ENCODE assay signal across 9 mouse cellular contexts in genomic region chr8:73352301-73353107, GRCm38 (mm10). TPM values are rescaled to one million over a fixed set of nuclear protein-coding genes. Genes with fewer than 3 reads are reported as not detected.
A peak's percentile ranks its signal among the peaks of the same experiment; 100 is the strongest.
DNase-seq lines count a peak whose midpoint lies in the region; ATAC-seq and TF ChIP-seq lines count a peak whose summit lies in the region.
"Had no signal": no experiment of that assay in that cellular context is flagged by ENCODE, and none has a peak within 500 bp of the region (broad histone marks: within the 10 kb centered on the region; RNA-seq: fewer than 3 reads in every experiment).

No protein-coding gene starts in this region.

- peak overlapping the region; percentile 77 for H3K9ac ChIP-seq in intestine, postnatal 0 days (ENCODE audit: low read depth, low read length)
- H3K9ac ChIP-seq in liver, embryonic 11.5 days (ENCODE audit: low read depth, low read length), result peak overlapping the region; percentile 76

- H3K4me3 ChIP-seq in layer of hippocampus, adult 2 months, result peak overlapping the region; percentile 83
- peak overlapping the region; percentile 90 for H3K4me3 ChIP-seq in intestine, postnatal 0 days (ENCODE audit: low read depth, low read length)
- peak overlapping the region; percentile 80 for H3K4me3 ChIP-seq in liver, embryonic 11.5 days (ENCODE audit: low read depth, low read length)
- H3K4me3 ChIP-seq in myocyte, result peak overlapping the region; percentile 74

- peaks cover 52% of the 10 kb centered on the region for H3K79me2 ChIP-seq in myocyte (ENCODE audit: control insufficient read depth, insufficient read depth)

- no peaks in the 10 kb centered on the region for H3K4me1 ChIP-seq in intestine, postnatal 0 days (replicated peaks; ENCODE audit: control insufficient read depth, insufficient read depth, low read length)
- peaks cover 7% of the 10 kb centered on the region; the same call in 1 of the 2 replicates for H3K4me1 ChIP-seq in liver, embryonic 11.5 days (replicated peaks; ENCODE audit: control insufficient read depth, insufficient read depth, low read length)

- H3K27me3 ChIP-seq in intestine, postnatal 0 days (replicated peaks; ENCODE audit: control insufficient read depth, insufficient read depth, low read length), result 0 out of 2 replicates have a peak, but pooled peaks cover 4% of the 10 kb centered on the region
- peaks cover 14% of the 10 kb centered on the region for H3K27me3 ChIP-seq in liver, embryonic 11.5 days (replicated peaks; ENCODE audit: control insufficient read depth, insufficient read depth, low read length)
- no peaks in the 10 kb centered on the region for H3K27me3 ChIP-seq in myocyte (ENCODE audit: control insufficient read depth, insufficient read depth, insufficient read length)

- DNase-seq in layer of hippocampus, adult 2 months (ENCODE audit: low spot score in 2 of 2), result no peak
- DNase-seq in layer of hippocampus, adult 9-10 months (ENCODE audit: low spot score), result no peak
- DNase-seq in embryo, embryonic 10 days (ENCODE audit: low spot score), result peak; percentile 58
- DNase-seq in gastrocnemius, postnatal 4 days (ENCODE audit: low spot score in 2 of 2), result peak; percentile 33 to 51
- peak; percentile 62 for DNase-seq in liver, embryonic 11.5 days (ENCODE audit: low spot score)
- DNase-seq in thymus, adult 18-20 months, result peak; percentile 6 to 9

- WGBS in intestine, postnatal 0 days, result under 1% methylated on average over 48 of the region's 56 CpGs
- 2% methylated on average over 51 of the region's 56 CpGs for WGBS in liver, embryonic 11.5 days

- no peak for TF ChIP-seq CTCF in layer of hippocampus, adult 2 months (conservative IDR thresholded peaks at IDR 0.05)
- TF ChIP-seq CTCF in intestine, postnatal 0 days (IDR thresholded peaks at IDR 0.05; ENCODE audit: low read depth), result no peak

- H3K36me3 ChIP-seq in intestine, postnatal 0 days (ENCODE audit: control insufficient read depth, insufficient read depth), result no peaks in the 10 kb centered on the region
- no peaks in the 10 kb centered on the region for H3K36me3 ChIP-seq in liver, embryonic 11.5 days (ENCODE audit: control insufficient read depth, insufficient read depth, low read length)
- H3K36me3 ChIP-seq in myocyte (ENCODE audit: control insufficient read depth, insufficient read depth), result no peaks in the 10 kb centered on the region
- H3K36me3 ChIP-seq: G1E had no signal

- H3K9me3 ChIP-seq in intestine, postnatal 0 days (ENCODE audit: control insufficient read depth), result no peaks in the 10 kb centered on the region
- H3K9me3 ChIP-seq in liver, embryonic 11.5 days (ENCODE audit: control insufficient read depth, low read length), result no peaks in the 10 kb centered on the region

- peak; percentile 14 for ATAC-seq in intestine, postnatal 0 days
- peak; percentile 11 for ATAC-seq in liver, embryonic 11.5 days (replicated peaks; ENCODE audit: low FRiP score)

- H3ac ChIP-seq in myocyte (ENCODE audit: control insufficient read depth, insufficient read length), result peak overlapping the region; percentile 81

- H3K4me2 ChIP-seq in intestine, postnatal 0 days (replicated peaks; ENCODE audit: low read depth), result peak overlapping the region; percentile 100
- peak overlapping the region; percentile 96 for H3K4me2 ChIP-seq in liver, embryonic 11.5 days
- peak overlapping the region; percentile 63 for H3K4me2 ChIP-seq in myocyte (ENCODE audit: low read depth)

- H3K27ac ChIP-seq in layer of hippocampus, adult 2 months, result peak overlapping the region; percentile 98
- peak overlapping the region; percentile 78; the same call in 1 of the 2 replicates for H3K27ac ChIP-seq in intestine, postnatal 0 days (ENCODE audit: low read depth, low read length)
- peak overlapping the region; percentile 64; the same call in 1 of the 2 replicates for H3K27ac ChIP-seq in liver, embryonic 11.5 days (ENCODE audit: low read depth, low read length)

- TF ChIP-seq POLR2A in myocyte (IDR thresholded peaks at IDR 0.05; ENCODE audit: insufficient read length, low read depth), result peak; percentile 44

TF ChIP-seq in myocyte, 11 proteins besides CTCF, POLR2A, EP300 and RAD21:
- TF ChIP-seq POLR2AphosphoS2 (IDR thresholded peaks at IDR 0.05; ENCODE audit: insufficient read length, low read depth) (no peak), MYOG (IDR thresholded peaks at IDR 0.05; ENCODE audit: control insufficient read depth in 1 of 3, insufficient read depth in 1 of 3, insufficient read length in 2 of 3, low read depth in 2 of 3) (peak in 1 of 3 experiments; percentile 21)
TF ChIP-seq in myocyte: peak in this region for 1.

RNA-seq across cellular contexts. Expression of gene Large1, which starts 0.8 kb away (rescaled TPM):
- total RNA-seq in layer of hippocampus, adult 2 months (2021), result 100 to 1,000 TPM; 148 to 155 TPM
- 10 to 100 TPM; 31.5 to 31.8 TPM for total RNA-seq in gastrocnemius, postnatal 4 days (2021)
- polyA plus RNA-seq in intestine, postnatal 0 days (2015; fragmentation: Nextera tagmentation; extraction: Ambion mirVana), result 2.8 and 3.2 TPM in 2 replicates
- polyA plus RNA-seq in liver, embryonic 11.5 days (2014; fragmentation: Nextera tagmentation; extraction: Ambion mirVana), result 4.1 and 4.2 TPM in 2 replicates
- 23.2 TPM for polyA plus RNA-seq in myocyte (2012; fragmentation: generic; extraction: Trizol)
- polyA plus RNA-seq: G1E had no signal

Comparison
In these comparisons a context has a peak if more than half of its experiments do, and no peak if none do; other contexts are left out.
1. DNase-seq: peak in embryo, embryonic 10 days (single experiment), gastrocnemius, postnatal 4 days (2 of 2), liver, embryonic 11.5 days (single experiment) and thymus, adult 18-20 months (2 of 2); none in layer of hippocampus, adult 2 months (0 of 2) and layer of hippocampus, adult 9-10 months (single experiment).
2. Peak in every context shown above with its lines, with median percentiles within 50 percentile points of each other: H3K27ac ChIP-seq, H3K4me3 ChIP-seq and H3K4me2 ChIP-seq.